Mouse (Mus musculus) embryonic facial prominence, embryonic 10.5 days (tissue): Measurements from ENCODE around the gene Lce1d. TPM values are rescaled to one million over a fixed set of nuclear protein-coding genes. Genes with fewer than 3 reads are reported as not detected.
"Not testable (repeated sequence)": the region's sequence is repeated elsewhere in the genome, so short reads cannot be mapped to it uniquely, and the experiment has no call there.

Experiments used
- DNase-seq: peaks from one replicate; pipeline ENCODE4 v3.0.0-alpha.2; 2017; ENCODE audit warnings: low spot score
- H3K27ac ChIP-seq: fragments of 300-500 bp; sonication (generic); replicated peaks from 2 replicates; pipeline ENCODE4 v1.5.1; 2016; ENCODE audit warnings: mild to moderate bottlenecking
- H3K27me3 ChIP-seq: fragments of 300-500 bp; sonication (generic); replicated peaks from 2 replicates; pipeline ENCODE4 v1.6.1; 2016; ENCODE audit warnings: low read depth, mild to moderate bottlenecking; ENCODE audit not compliant: poor library complexity, severe bottlenecking
- H3K36me3 ChIP-seq: fragments of 300-500 bp; sonication (generic); replicated peaks from 2 replicates; pipeline ENCODE4 v1.6.1; 2016; ENCODE audit warnings: mild to moderate bottlenecking, moderate library complexity
- H3K4me1 ChIP-seq: fragments of 300-500 bp; sonication (generic); 2 replicates; pipeline ENCODE4 v1.6.1; 2016
- H3K4me3 ChIP-seq: fragments of 300-500 bp; sonication (generic); 2 replicates; pipeline ENCODE4 v1.5.1; 2016; ENCODE audit warnings: mild to moderate bottlenecking, moderate library complexity
- H3K9me3 ChIP-seq: fragments of 300-500 bp; sonication (generic); 2 replicates; pipeline ENCODE4 v1.6.1; 2016; ENCODE audit warnings: mild to moderate bottlenecking
- whole genome bisulfite sequencing: fragments of 180-500 bp; shearing (Covaris S2); methylation state at CpG from one replicate; pipeline ENCODE4 v1.1.7; 2016; 5-methylcytosine and 5-hydroxymethylcytosine counted together
- polyA plus RNA-seq: library from polyadenylated mRNA; unstranded; fragments of >200 nt; fragmentation: Nextera tagmentation; extraction: Ambion mirVana; gene quantifications from 2 replicates; pipeline ENCODE4 v1.2.1, GENCODE M21; 2016

Lce1d gene
- polyA plus RNA-seq = not detected in 2 replicates

DNA sequence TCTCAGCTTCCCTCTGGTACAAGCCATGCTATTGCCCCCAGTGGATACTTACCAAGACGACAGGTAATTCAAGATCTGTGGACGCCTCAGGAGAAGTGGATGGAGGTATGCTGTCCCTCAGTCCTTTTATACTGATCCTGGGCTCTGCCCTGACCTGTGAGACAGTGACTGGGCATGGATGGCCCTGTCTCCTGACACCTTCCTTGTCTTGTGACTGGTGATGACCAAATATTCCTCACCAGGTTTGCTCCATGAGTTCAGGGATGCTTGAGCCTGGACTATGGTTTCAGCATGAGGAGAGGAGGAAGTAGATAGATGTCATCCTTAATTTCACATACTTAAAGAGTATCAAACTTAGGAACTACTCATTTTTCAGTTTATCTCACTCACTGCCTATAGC is at the start of gene Lce1d:
Gene Lce1d, minus strand, starts transcription at position 101 of the 400 bp plus-strand sequence.
- WGBS = 61% methylated on average over 2 of the region's 2 CpGs
- no peaks in the 10 kb centered on the region for H3K27me3 ChIP-seq

DNA sequence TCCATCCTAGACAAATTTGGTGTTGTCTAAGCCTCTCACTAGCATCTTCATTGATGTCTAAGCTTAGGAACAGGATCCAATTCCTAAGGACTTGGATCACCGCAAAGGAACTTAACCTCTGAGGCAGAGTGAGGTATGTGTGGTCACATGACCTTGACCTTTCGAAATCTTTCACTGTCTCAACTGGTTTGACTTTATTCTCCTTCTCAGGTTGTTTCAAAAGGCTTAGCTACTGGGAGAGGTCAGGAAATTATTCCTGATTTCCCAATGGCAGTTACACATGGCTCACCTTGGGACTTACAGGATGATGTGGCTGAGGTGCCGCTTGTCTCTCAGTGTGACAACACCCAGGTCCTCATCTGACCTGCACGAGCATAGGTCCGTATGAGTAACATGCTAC is 35.6 kb upstream of the Lce1d start:
- DNase-seq = no peak
- Histone ChIP-seq H3K27me3 (no peaks in the 10 kb centered on the region), H3K4me3 (no peak overlapping the region), H3K9me3 (no peaks in the 10 kb centered on the region), H3K4me1 (no peaks in the 10 kb centered on the region), H3K27ac (no peak overlapping the region), H3K36me3 (no peaks in the 10 kb centered on the region)
- WGBS = 88% methylated on average over 5 of the region's 5 CpGs

More for the DNA sequence above, at the start of gene Lce1d:
- Histone ChIP-seq H3K36me3 (no peaks in the 10 kb centered on the region), H3K4me1 (no peaks in the 10 kb centered on the region), H3K4me3 (no peak within 1 kb of the TSS), H3K27ac (no peak within 1 kb of the TSS), H3K9me3 (no peaks in the 10 kb centered on the region)
- DNase-seq = no peak

DNA sequence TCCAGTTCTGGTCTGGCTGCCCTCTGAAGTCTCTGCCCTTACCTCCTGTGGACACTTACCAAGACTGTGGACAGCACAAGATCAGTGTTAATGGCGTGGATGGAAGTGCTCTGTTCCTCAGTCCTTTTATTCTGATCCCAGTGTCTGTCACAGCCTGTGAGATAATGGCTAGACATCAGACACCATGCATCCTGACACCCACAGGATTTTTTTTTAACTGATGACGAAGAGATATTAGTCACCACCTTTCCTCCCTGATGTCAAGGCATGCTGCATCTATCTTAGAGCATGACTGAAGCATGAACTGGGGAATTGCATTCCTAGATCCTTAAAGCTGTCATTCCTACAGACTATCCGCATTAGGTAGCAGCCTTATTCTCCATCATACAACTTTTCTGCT is 33.2 kb upstream of the Lce1d start, which contains the start of gene Lce1f:
Gene Lce1f, minus strand, starts transcription at position 101 of the 400 bp plus-strand sequence.
- no peaks in the 10 kb centered on the region for H3K4me1 ChIP-seq
- H3K27ac ChIP-seq = no peak within 1 kb of the TSS
- H3K4me3 ChIP-seq = no peak within 1 kb of the TSS
- WGBS = 83% methylated on average over 3 of the region's 3 CpGs
- DNase-seq = no peak
- no peaks in the 10 kb centered on the region for H3K9me3 ChIP-seq
- H3K36me3 ChIP-seq = no peaks in the 10 kb centered on the region
- H3K27me3 ChIP-seq = no peaks in the 10 kb centered on the region

DNA sequence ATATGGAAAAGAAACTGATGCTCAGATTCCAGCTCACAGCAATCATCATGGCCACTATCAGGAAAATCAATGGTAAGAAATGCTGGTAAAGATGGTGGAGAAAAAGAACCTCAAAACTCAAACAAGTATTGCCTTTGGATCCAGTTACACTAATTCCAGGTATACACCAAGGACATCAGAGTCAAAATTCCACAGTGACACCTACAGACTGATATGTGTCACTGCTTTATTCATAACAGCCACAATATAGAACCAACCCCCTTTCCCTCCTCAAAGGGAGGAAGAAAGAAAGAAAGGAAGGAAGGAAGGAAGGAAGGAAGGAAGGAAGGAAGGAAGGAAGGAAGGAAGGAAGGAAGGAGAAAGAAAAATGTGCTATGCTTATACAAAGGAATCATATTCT is 28.1 kb upstream of the Lce1d start:
- Histone ChIP-seq H3K4me1 (no peaks in the 10 kb centered on the region), H3K27me3 (no peaks in the 10 kb centered on the region), H3K36me3 (no peaks in the 10 kb centered on the region)

DNA sequence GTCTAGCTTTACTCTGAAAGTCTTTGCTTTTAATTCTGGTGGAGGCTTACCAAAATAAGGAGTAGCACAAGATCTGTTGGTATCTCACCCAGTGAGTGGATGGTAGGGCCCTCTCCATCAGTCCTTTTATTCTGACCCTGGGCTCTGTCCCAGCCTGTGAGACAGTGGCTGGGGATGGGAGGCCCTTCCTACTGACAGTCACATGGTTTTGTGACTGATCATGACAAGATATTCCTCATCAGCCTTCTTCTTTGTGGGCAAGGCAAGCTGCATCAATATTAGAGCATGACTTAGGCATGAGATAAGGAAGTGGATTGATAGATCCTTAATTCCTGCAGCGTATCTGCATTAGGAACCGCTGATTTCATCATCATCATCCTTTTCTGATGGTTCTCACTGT is 22.0 kb upstream of the Lce1d start, which contains the start of gene Lce1e:
Gene Lce1e, minus strand, starts transcription at position 101 of the 400 bp plus-strand sequence.
- WGBS = 91% methylated on average over 2 of the region's 2 CpGs
- no peak for DNase-seq
- H3K27me3 ChIP-seq = no peaks in the 10 kb centered on the region
- H3K4me1 ChIP-seq = no peaks in the 10 kb centered on the region
- H3K4me3 ChIP-seq = no peak within 1 kb of the TSS
- H3K27ac ChIP-seq = no peak within 1 kb of the TSS
- H3K36me3 ChIP-seq = no peaks in the 10 kb centered on the region
- H3K9me3 ChIP-seq = no peaks in the 10 kb centered on the region

More for the DNA sequence above, 28.1 kb upstream of the Lce1d start:
- H3K4me3 ChIP-seq = no peak overlapping the region
- H3K27ac ChIP-seq = no peak overlapping the region
- DNase-seq = no peak
- H3K9me3 ChIP-seq = no peaks in the 10 kb centered on the region

DNA sequence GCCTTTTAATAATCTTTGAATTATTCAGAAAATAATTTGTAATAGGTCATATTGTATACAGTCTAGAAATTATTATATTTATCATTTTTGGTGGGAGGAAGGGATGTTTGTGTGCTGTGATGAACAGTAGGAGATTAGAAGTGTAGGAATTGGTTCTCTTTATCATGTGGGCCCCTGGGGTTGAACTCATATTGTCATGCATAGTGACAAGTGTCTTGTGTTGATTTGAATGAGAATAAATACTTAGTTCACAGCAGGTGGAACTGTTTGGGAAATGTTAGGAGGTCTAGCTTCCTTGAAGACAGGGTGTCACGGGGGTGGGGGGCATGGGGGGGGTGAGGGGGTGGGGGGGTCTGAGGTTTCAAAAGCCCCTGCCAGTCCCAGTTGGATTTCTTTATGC is 7.6 kb upstream of the Lce1d start:
- DNase-seq = no peak
- Histone ChIP-seq H3K36me3 (no peaks in the 10 kb centered on the region), H3K9me3 (no peaks in the 10 kb centered on the region), H3K4me3 (no peak overlapping the region), H3K27me3 (no peaks in the 10 kb centered on the region), H3K27ac (no peak overlapping the region), H3K4me1 (no peaks in the 10 kb centered on the region)
- 10% methylated on average over 1 of the region's 1 CpGs for WGBS

DNA sequence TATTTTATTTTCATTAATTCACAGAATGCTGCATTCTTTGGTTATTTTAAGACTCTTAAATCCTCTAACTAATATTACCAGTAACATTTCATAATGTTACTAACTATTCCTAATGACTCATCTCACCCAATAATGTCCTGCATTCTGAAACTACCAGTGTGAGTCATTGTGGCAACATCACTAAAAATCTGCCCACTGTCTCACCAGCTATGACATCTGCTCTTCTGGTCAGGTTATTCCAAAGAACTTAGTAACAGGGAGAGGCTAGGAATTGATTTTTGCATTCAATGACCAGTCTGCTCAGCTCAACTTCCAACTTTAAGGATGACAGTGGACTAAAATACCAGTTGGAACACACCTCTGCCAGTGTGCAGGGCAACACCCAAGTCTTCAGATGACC is 4.7 kb upstream of the Lce1d start:
- no peaks in the 10 kb centered on the region for H3K36me3 ChIP-seq
- H3K4me3 ChIP-seq = no peak overlapping the region
- H3K27ac ChIP-seq = no peak overlapping the region
- no peak for DNase-seq
- H3K27me3 ChIP-seq = no peaks in the 10 kb centered on the region
- no peaks in the 10 kb centered on the region for H3K9me3 ChIP-seq
- H3K4me1 ChIP-seq = no peaks in the 10 kb centered on the region

DNA sequence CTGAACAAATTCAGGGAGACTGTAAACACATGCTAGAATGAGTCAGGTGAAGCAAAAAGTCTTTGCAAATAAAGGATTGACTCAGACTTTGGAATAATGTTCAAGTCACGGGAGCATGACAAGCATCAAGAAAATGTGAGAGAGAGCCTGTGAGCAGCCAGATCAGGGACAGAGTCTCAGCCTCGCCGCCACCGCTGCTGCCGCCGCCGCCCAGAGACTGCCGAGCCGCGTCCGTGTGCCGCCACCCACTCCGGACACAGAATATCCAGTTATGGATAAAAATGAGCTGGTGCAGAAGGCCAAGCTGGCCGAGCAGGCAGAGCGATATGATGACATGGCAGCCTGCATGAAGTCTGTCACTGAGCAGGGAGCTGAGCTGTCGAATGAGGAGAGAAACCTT is 2.1 kb upstream of the Lce1d start:
- H3K27ac ChIP-seq, H3K9me3 ChIP-seq, DNase-seq, H3K36me3 ChIP-seq, H3K4me3 ChIP-seq, H3K4me1 ChIP-seq, H3K27me3 ChIP-seq: not testable (repeated sequence)
- WGBS = 79% methylated on average over 16 of the region's 16 CpGs

DNA sequence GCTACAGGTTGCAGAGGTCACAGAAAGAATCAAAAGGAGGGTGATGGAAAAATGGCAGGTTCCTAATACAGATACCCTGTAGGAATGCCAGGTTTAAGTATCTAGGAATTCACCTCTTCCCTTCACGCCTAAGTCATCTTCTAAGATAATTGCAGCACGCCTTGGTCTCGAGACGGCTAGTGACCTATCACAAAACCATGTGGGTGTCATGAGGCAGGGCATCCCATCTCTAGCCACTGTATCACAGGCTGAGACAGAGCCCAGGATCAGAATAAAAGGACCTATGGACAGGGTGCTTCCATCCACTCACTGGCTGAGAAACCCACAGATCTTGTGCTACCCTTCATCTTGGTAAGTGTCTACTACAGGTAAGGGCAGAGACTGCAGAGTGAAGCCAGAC is 8.1 kb downstream of the Lce1d start, which contains the start of gene Lce1c:
Gene Lce1c, plus strand, starts transcription at position 301 of the 400 bp plus-strand sequence.
- Histone ChIP-seq H3K9me3 (no peaks in the 10 kb centered on the region), H3K4me1 (no peaks in the 10 kb centered on the region), H3K36me3 (no peaks in the 10 kb centered on the region), H3K27ac (no peak within 1 kb of the TSS), H3K4me3 (no peak within 1 kb of the TSS), H3K27me3 (no peaks in the 10 kb centered on the region)
- DNase-seq = no peak
- WGBS = 85% methylated on average over 4 of the region's 4 CpGs

DNA sequence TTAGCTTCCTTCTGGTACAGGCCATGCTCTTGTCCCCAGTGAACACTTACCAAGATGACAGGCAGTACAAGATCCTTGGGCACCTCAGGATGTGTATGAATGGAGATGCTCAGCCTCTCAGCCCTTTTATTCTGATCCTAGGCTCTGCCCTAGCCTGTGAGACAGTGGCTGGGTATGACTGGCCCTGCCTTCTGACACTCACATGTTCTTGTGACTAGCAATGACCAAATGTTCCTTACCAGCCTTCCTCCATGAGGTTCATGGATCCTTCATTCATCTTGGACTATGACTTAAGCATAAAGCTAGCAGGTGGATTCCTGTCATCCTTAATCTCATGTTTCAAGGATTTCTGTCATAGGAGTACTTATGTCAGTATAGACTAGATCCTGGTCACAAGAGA is 16.8 kb downstream of the Lce1d start, which contains the start of gene Lce1a2:
Gene Lce1a2, minus strand, starts transcription at position 101 of the 400 bp plus-strand sequence.
- H3K4me1 ChIP-seq = no peaks in the 10 kb centered on the region
- H3K4me3 ChIP-seq = no peak within 1 kb of the TSS
- H3K27ac ChIP-seq = no peak within 1 kb of the TSS
- DNase-seq = no peak
- no peaks in the 10 kb centered on the region for H3K36me3 ChIP-seq
- H3K9me3 ChIP-seq = no peaks in the 10 kb centered on the region
- no peaks in the 10 kb centered on the region for H3K27me3 ChIP-seq

DNA sequence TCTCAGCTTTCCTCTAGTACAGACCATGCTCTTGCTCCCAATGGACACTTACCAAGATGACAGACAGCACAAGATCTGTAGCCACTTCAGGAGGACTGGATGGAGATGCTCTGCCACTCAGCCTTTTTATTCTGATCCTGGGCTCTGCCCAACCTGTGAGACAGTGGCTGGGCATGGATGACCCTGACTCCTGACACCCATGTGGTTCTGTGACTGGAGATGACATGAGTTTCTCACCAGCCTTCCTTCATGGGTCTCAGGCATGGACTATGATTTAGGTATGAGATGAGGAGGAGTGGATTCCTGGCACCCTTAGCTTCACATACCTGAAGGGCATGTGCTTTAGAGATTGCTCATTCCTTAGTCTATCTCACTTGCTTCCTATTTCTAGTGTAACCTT is 30.2 kb downstream of the Lce1d start, which contains the start of gene Lce1b:
Gene Lce1b, minus strand, starts transcription at position 101 of the 400 bp plus-strand sequence.
- H3K27me3 ChIP-seq = no peaks in the 10 kb centered on the region
- no peaks in the 10 kb centered on the region for H3K9me3 ChIP-seq
- H3K27ac ChIP-seq = no peak within 1 kb of the TSS
- no peaks in the 10 kb centered on the region for H3K36me3 ChIP-seq
- DNase-seq = no peak
- no peak within 1 kb of the TSS for H3K4me3 ChIP-seq
- H3K4me1 ChIP-seq = no peaks in the 10 kb centered on the region

DNA sequence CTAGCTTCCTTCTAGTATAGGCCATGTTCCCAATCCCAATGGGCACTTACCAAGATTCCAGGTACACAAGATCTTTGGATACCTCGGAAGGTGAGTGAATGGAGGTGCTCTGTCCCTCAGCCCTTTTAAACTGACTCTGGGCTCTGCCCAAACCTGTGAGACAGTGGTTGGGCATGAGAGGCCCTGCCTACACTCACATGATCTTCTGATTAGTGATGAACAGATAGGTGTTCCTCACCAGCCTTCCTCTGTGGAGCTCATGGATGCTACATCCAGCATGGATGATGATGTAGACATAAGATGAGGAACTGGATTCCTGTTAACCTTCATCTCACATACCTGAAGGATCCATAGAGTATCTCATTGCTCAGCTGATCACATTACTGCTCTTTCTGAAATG is 38.8 kb downstream of the Lce1d start, which contains the start of gene Lce1a1:
Gene Lce1a1, minus strand, starts transcription at position 101 of the 400 bp plus-strand sequence.
- H3K4me3 ChIP-seq = no peak within 1 kb of the TSS
- H3K36me3 ChIP-seq = no peaks in the 10 kb centered on the region
- no peaks in the 10 kb centered on the region for H3K9me3 ChIP-seq
- WGBS = 81% methylated on average over 1 of the region's 1 CpGs
- no peak within 1 kb of the TSS for H3K27ac ChIP-seq
- no peak for DNase-seq
- H3K27me3 ChIP-seq = no peaks in the 10 kb centered on the region
- no peaks in the 10 kb centered on the region for H3K4me1 ChIP-seq

DNA sequence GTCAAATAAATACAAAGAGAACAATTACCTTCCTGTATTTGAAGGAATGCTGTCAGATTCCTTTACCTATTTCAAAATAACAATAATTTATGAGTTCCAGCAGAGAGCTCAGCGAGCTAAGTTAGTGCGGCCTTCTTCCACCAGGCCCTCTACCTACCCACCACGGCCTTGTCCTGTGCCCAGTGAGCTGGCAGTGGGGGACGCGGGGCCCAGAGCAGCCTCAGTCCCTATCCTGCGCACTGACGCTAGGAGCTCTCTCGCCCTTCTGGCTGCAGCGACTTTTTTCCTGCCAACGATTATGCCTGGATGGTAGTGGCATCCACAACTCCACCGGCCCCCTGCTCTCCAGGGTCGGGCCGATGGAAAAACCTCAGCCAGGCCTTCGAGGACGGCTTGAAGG is 47.2 kb downstream of the Lce1d start:
- no peak overlapping the region for H3K4me3 ChIP-seq
- no peaks in the 10 kb centered on the region for H3K27me3 ChIP-seq
- H3K4me1 ChIP-seq = no peaks in the 10 kb centered on the region
- 93% methylated on average over 15 of the region's 15 CpGs for WGBS
- no peaks in the 10 kb centered on the region for H3K9me3 ChIP-seq
- DNase-seq = no peak
- no peaks in the 10 kb centered on the region for H3K36me3 ChIP-seq
- no peak overlapping the region for H3K27ac ChIP-seq

DNA sequence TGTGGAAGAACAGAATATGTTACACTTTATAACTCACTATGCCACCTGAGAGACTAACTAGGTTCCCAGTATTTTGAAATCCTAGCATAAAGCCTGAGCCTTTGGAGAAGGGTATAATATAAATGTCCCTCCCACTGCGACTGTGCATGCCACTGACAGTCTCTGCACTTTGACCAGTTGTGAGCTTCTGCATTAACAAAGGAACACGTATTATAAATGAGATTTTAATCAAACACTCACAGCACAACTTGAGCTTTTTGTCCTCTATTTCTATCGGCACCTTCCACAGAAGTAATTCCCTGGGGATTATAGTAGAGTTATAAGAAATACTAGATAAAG is 48.4 kb downstream of the Lce1d start:
- no peak for DNase-seq
- H3K4me3 ChIP-seq = no peak overlapping the region
- H3K27ac ChIP-seq = no peak overlapping the region
- no peaks in the 10 kb centered on the region for H3K9me3 ChIP-seq
- H3K4me1 ChIP-seq = no peaks in the 10 kb centered on the region
- H3K36me3 ChIP-seq = no peaks in the 10 kb centered on the region
- 84% methylated on average over 3 of the region's 3 CpGs for WGBS
- no peaks in the 10 kb centered on the region for H3K27me3 ChIP-seq
